ENCODE assay signal across 8 mouse cellular contexts in the genomic region with DNA sequence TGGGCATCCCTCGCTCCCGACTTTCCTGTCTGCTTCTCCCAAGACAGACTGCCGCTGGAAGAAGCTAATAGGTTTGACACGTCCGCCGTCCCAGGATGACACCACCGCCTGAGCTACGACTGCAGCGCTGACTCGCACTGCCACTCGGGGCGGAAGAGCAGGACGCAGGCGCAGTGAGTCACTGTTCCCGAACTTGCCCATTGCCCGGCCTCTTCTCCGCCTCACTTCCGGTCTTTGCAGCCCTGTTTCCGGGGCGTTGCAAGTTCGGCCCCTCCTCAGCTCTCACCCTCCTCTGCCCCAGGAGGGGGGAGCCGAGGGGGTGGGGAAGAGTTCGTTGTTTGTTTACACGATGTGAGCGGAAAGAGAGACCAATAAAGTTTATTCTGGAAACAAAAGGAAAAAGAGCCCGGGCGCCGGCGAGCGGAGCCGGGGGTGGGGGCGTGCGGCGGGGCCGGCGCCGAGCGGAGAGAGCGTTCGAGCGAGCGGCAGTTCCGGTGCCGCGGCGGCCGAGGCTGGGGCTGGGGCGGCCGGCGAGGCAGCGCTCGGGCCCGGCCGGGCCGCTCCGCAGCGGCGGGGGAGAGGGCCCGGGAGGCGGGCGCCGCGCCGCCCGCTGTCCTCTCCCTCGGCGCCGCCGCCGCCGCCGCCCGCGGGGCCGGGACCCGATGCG. TPM values are rescaled to one million over a fixed set of nuclear protein-coding genes. Genes with fewer than 3 reads are reported as not detected.
A peak's percentile ranks its signal among the peaks of the same experiment; 100 is the strongest.
DNase-seq lines count a peak whose midpoint lies in the region; ATAC-seq lines count a peak whose summit lies in the region.

No protein-coding gene starts in this region.

- no peaks in the 10 kb centered on the region for H3K9me3 ChIP-seq in hindbrain, embryonic 15.5 days

- WGBS in hindbrain, embryonic 15.5 days = under 1% methylated on average over 47 of the region's 77 CpGs

- H3K27ac ChIP-seq in hindbrain, embryonic 15.5 days (replicated peaks) = peak overlapping the region; percentile 96

- peak overlapping the region; percentile 83 for H3K4me3 ChIP-seq in hindbrain, embryonic 15.5 days

- H3K36me3 ChIP-seq in hindbrain, embryonic 15.5 days = no peaks in the 10 kb centered on the region

- peaks cover 33% of the 10 kb centered on the region for H3K4me1 ChIP-seq in hindbrain, embryonic 15.5 days (replicated peaks)

- ATAC-seq in hindbrain, embryonic 15.5 days (ENCODE audit: low FRiP score, low read depth) = peak; percentile 99

- peak overlapping the region; percentile 77 for H3K4me2 ChIP-seq in hindbrain, embryonic 15.5 days

- DNase-seq in T-cell, adult 2 months (ENCODE audit: low spot score) = peak; percentile 99
- DNase-seq in cerebellum, postnatal 36 days = peak; percentile 94 to 96
- peak; percentile 96 for DNase-seq in frontal cortex, postnatal 36 days (ENCODE audit: low spot score in 2 of 2)
- DNase-seq in left cerebral cortex, adult 11 months (ENCODE audit: low spot score) = peak; percentile 94
- peak; percentile 98 to 99 for DNase-seq in lung, postnatal 4 days
- peak; percentile 99 for DNase-seq in retina, postnatal 7 days (ENCODE audit: low read depth, low spot score)
- DNase-seq in urinary bladder, adult 2 months (ENCODE audit: low spot score) = peak; percentile 87

- no peaks in the 10 kb centered on the region for H3K27me3 ChIP-seq in hindbrain, embryonic 15.5 days

- peak overlapping the region; percentile 97 for H3K9ac ChIP-seq in hindbrain, embryonic 15.5 days

RNA-seq across cellular contexts. Expression of gene Pik3ca, which starts 0.5 kb away (rescaled TPM):
- polyA plus RNA-seq in hindbrain, embryonic 15.5 days (2015; fragmentation: Nextera tagmentation; extraction: Ambion mirVana) = 10.8 and 12.8 TPM in 2 replicates
- polyA plus RNA-seq in urinary bladder, adult 2 months (2012; rRNA removed) = 24.7 and 24.8 TPM in 2 replicates

RNA-seq across cellular contexts. Expression of gene Zmat3, which starts 31.1 kb away (rescaled TPM):
- polyA plus RNA-seq in hindbrain, embryonic 15.5 days (2015; fragmentation: Nextera tagmentation; extraction: Ambion mirVana) = 7.9 and 8.2 TPM in 2 replicates
- polyA plus RNA-seq in urinary bladder, adult 2 months (2012; rRNA removed) = 11.3 and 14.3 TPM in 2 replicates

Comparison
In these comparisons a context has a peak if more than half of its experiments do, and no peak if none do; other contexts are left out.
1. Peak in every context shown above with its lines: DNase-seq, ATAC-seq, H3K4me3 ChIP-seq and H3K27ac ChIP-seq.